Mouse (Mus musculus) liver, adult 2 months (tissue): Measurements from ENCODE around the gene Ddx28.
A peak's percentile ranks its signal among the peaks of the same experiment; 100 is the strongest.

Experiments
- CTCF ChIP-seq: fragments of 200-500 bp; IDR thresholded peaks from 2 replicates; pipeline ENCODE4 v1.5.1; 2011; ENCODE audit warnings: low read depth, low read length, control low read depth
- POLR2A ChIP-seq: fragments of 200-500 bp; IDR thresholded peaks from 2 replicates; pipeline ENCODE4 v1.6.1; 2011; ENCODE audit warnings: low read length, control low read depth; ENCODE audit not compliant: insufficient read depth; ENCODE audit errors: extremely low read depth

GRCm38 (mm10) chr8:106010748-106011642 lies 687 bp downstream of the Ddx28 start:
- TF ChIP-seq POLR2A (peak; percentile 40; the same call in 1 of the 2 replicates), CTCF (no peak)
